Mouse (Mus musculus) common myeloid progenitor, adult 5-6 weeks (primary cell): Measurements from ENCODE around the gene Shisal1. TPM values are rescaled to one million over a fixed set of nuclear protein-coding genes. Genes with fewer than 3 reads are reported as not detected.

Experiments used
- ATAC-seq: replicated peaks from 2 replicates; pipeline ENCODE4 v1.8.0; 2016; ENCODE audit warnings: low read depth, mild to moderate bottlenecking, moderate TSS enrichment, inconsistent platforms; ENCODE audit not compliant: poor library complexity, severe bottlenecking
- total RNA-seq: library from RNA; stranded (forward); fragments of 200-1000, 187-1606 nt; gene quantifications from 2 replicates; pipeline ENCODE4 v1.2.3, GENCODE M21; 2017

Shisal1 gene
- total RNA-seq, 1 experiment from 2014 or later: not detected

DNA sequence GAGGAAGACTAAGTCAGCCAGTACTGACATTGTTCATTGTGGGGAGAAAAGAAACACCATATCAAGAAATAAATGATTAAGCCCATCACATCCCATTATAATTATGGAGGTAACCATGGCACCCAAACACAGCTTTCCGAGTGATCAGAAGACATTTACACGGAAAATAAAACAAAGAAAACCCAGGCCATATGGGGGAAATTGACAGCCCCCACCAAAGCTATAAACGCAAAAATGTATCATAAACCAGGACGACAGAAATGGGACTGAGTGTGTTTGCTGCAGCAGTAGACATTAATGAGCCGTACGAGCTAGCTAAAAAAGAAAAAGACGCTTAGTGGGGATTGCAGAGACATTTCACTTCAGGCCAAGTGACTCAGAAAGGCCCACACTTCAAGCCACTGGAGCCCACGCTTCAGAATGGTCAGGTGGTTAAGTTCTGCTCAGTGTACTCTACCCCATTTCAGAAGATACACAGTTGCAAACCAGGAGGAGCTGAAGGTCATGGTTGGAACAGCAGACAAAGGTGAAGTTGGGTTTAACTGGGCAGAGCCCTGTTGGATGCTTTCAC, 60.8 kb downstream of the Shisal1 start:
- no peak for ATAC-seq

DNA sequence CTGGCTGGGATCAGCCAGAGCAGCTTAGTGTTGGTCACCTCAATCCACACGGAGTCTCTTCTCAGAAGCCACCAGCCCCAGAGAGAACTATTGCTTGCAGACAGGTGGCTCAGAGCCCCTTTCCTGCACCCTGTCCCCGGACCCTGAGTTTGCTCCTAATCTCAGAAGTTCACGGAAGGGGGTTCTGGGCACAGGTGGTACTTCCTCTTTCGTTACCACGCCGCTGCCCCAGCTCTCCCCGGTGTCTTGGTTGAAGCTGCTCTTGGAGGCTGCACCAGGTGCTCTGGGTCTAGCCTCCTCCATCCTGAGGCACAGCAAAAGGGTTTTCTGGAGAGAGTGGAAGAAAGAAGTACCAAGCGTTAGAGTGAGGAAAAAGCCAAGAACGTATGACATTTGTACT, 62.8 kb downstream of the Shisal1 start:
- ATAC-seq: no peak

GRCm38 (mm10) chr15:84380181-84380580, 66.7 kb downstream of the Shisal1 start:
- peak; percentile 77 for ATAC-seq

DNA sequence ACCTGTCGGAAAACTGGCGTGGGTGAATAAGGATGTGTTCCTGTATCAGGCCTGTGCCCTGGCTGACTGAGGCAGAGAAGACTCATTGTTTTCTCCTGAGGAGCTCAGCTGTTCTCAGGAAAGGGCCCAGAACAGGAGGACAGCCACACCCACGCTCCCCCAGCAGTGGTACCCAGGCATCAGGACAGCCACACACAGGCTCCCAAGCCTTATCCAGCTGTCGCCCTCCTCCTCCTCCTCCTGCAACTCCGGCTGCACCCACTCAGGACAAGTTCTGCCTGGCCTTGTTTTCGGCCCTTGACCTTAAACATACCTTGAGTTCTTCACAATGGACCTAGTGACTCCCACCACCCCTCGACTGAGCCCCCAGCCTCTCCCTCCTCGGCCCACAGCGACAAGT, 68.2 kb downstream of the Shisal1 start:
- ATAC-seq: no peak

DNA sequence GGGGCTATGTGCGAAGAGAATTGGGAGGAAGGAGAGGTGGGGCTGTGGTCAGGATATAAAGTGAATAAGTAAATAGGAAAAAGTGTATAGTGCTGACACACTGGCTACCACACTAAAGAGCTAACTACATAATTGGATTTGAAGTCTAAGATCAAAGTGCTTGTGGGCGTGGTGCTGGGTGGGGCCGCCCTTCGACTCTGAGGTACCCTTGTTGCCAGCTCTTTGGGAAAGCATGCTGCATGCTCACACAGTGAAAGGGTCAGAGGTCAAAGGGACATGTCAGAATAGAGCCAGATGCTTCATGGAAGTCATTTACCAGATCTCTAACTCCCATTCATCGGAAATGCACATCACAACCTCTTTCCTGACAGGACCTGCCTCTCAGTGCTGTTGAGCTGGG, 74.1 kb downstream of the Shisal1 start:
- no peak for ATAC-seq

- ATAC-seq: no peak
Observed at GRCm38 (mm10) chr15:84367402-84367801, 79.5 kb downstream of the Shisal1 start.

- no peak for ATAC-seq
Observed at GRCm38 (mm10) chr15:84366574-84366989, 80.3 kb downstream of the Shisal1 start.

DNA sequence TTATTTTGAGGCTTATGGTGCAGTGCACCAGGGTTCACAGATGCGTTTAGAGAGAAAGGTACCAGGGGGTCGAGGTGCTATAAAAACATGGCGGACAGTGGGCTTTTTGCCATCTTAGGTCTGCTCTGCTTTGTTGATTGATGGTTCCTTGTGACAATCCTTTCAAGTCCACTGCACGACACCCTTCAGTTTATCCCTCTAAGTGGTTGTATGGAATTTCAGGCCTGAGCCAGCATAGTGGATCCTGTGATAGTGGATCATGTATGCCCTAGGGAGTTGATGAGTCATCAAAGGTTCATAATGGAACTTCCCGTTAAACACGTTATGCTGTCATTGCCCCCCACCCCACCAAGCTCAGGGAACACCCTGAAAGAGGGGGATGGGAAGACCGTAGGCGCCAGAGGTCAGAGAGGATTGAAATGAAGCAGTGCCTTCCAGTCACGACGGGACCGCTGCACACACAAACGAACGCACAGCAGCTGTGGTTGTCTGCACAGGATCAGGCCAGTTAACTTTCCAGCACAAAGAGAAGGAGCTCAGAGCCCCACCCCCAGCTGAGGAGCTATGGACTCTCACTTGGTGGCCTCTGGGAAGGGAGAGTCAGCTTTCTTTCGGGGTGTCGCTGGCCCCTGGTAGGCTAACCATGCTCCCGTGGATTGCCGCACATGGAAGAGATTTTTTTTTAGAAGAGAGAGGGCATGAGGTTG, 81.1 kb downstream of the Shisal1 start:
- no peak for ATAC-seq

DNA sequence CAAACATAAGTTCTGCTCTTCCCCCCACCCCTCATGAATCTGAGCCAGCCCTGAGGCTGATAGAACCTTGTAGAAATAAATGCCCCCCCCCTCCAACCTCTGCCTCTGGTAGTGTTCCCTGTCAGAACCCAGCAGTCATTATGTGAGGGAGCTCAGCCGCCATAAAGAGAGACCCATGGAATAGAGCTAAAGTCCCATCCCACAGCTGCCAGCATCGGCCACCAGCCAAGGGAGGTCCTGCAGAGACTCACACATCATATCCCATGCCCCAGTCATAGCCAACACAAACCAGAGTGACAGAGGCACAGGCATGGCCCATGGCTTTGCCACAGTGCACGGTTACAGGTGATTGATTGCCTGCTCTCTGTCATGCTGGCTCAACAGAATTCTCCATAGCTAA, 82.2 kb downstream of the Shisal1 start:
- ATAC-seq: no peak

DNA sequence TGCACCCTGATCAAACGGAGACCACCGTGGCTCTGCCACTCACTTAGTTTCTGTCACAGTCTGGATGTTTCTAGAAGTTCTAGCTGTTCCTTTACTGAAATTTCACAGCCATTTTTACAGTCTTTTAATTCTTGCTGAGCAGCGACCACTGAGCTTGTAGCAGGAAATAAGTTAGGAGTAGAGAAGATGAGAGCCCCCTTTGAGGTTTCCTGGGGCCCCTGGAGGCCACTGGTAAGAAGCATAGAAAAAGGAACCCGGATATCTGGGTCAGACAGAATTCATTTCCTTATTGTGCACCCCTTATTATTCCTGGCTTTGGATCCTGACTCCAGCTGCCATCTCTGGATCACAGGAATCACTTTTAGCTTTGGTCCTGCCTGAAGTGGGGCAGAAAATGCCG, 91.8 kb downstream of the Shisal1 start:
- ATAC-seq: peak; percentile 42

- ATAC-seq: no peak
Observed at GRCm38 (mm10) chr15:84351915-84352844, 94.7 kb downstream of the Shisal1 start.

- ATAC-seq: peak; percentile 59
Observed at GRCm38 (mm10) chr15:84351342-84351741, 95.6 kb downstream of the Shisal1 start.

GRCm38 (mm10) chr15:84349915-84350738, 96.8 kb downstream of the Shisal1 start:
- ATAC-seq: peak; percentile 71

- no peak for ATAC-seq
Observed at GRCm38 (mm10) chr15:84348769-84349168, 98.1 kb downstream of the Shisal1 start.

DNA sequence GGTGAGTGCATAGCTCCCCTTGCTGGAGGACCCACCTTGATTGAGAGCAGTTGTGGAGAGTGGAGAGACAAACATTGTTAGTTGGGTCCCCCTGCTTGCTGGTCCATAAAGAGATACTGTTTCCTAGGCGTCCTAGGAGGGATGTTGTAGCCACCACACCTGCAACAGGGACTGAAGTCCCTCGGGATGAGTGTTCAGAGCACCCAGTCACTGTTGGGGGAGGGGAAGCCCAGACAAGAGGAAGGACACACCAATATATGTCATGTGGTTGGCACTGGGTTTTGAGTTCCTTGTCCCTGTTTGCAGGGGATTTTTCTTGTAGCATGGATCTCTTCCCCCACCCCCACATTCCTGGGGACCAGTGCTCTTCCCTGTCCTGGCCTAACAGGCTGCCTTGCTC, 106.0 kb downstream of the Shisal1 start:
- ATAC-seq: no peak

- no peak for ATAC-seq
Observed at GRCm38 (mm10) chr15:84337599-84337998, 109.3 kb downstream of the Shisal1 start.

DNA sequence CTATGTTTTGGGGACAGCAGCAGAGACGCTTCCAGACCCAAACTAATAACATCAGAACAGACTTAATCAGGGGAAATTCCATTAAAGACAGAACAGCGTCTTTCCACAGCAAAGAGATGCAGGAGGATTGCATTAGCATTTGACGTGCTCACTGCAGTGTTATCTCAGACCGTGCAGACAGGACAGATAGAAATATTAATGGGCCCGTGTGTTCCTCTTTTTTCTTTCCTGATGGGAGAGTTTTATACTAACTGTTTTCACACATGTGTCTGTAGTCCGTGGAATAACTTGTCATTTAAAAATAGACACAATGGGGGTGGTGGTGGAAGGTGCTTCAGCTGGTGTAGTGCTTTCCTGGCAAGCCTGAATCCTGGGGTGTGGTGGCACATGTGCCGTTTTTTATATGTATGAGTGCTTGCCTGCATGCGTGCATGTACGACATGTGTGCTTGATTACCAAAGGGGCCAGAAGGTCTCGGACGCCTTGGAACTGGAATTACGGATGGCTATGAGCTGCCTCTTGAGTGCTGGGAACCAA, 110.5 kb downstream of the Shisal1 start:
- ATAC-seq: peak; percentile 61

GRCm38 (mm10) chr15:84331066-84331612, 115.8 kb downstream of the Shisal1 start:
- no peak for ATAC-seq

- no peak for ATAC-seq
Observed at GRCm38 (mm10) chr15:84329940-84330339, 117.0 kb downstream of the Shisal1 start.
